Mouse (Mus musculus): ENCODE measurements around the gene Cep128.

Cep128 gene

DNA sequence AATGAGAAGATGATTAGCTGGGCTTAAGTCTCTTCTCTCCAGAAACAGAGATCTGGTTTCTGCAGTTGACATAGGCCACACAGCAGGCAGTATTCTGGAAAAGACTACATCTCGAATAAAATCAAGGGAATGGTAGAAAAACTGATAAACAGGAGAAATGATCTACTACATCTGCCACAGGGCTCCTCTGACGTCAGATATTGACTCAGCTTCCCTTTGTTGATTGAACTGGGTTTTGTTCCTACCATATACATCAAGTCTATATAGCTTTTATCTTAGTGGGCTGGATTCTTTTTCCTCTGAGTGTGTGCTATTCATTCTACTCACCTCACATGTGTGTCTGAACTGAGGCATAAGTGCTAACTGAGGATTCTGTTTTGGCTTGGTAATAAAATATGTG is 200.3 kb downstream of the Cep128 start:
- DNase-seq (ENCODE audit: low spot score in 2 of 2), result no peak

GRCm38 (mm10) chr12:91183304-91183855 is 200.8 kb downstream of the Cep128 start:
- DNase-seq (ENCODE audit: low spot score in 2 of 2), result no peak

DNA sequence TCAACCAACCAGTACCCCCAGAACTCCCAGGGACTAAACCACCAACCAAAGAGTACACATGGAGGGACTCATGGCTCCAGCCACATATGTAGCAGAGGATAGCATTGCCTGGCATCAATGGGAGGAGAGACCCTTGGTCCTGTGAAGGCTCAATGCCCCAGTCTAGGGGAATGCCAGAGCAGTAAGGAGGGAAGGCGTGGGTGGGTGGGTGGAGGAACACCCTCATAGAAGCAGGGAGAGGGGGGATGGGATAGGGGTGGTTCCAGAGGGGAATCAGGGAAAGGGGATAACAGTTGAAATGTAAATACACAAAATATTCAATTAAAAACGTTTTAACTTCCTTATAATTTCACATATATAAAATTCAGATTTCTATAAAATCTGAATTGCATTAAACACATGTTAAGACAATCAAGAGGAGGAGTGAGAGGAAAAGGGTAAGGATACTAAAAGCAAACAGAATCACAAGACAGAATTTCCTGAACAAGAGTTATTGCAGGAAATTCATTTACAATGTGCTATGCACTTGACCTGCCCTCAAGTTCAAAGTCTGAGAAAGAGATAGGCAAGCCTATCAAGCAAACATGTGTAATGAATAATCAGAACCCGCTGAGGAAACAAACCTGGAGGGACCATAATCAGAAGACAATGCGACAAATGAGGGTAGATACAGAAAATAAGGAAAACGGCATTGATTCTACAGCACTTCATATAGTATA is 207.2 kb downstream of the Cep128 start:
- DNase-seq (ENCODE audit: low spot score in 2 of 2), result no peak

DNA sequence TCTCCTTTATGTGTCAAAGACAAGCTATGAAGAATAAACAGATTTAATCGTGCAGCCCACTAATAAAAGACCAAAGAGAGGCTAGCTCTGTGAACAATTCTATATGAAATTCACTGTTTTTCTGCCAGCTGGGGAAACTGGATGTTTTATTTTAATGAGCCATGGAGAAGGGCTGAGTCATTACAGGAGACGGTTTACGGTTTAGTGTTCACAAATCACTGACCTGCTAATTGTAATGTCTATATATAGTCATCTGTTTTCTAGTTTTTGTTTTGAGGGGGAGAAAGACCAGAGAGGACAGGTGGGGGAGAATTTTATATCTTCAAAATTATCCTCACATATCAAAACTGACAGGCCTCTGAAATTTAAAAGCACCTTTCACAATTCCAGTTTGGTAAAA is 212.6 kb downstream of the Cep128 start:
- DNase-seq (ENCODE audit: low spot score in 2 of 2), result no peak

DNA sequence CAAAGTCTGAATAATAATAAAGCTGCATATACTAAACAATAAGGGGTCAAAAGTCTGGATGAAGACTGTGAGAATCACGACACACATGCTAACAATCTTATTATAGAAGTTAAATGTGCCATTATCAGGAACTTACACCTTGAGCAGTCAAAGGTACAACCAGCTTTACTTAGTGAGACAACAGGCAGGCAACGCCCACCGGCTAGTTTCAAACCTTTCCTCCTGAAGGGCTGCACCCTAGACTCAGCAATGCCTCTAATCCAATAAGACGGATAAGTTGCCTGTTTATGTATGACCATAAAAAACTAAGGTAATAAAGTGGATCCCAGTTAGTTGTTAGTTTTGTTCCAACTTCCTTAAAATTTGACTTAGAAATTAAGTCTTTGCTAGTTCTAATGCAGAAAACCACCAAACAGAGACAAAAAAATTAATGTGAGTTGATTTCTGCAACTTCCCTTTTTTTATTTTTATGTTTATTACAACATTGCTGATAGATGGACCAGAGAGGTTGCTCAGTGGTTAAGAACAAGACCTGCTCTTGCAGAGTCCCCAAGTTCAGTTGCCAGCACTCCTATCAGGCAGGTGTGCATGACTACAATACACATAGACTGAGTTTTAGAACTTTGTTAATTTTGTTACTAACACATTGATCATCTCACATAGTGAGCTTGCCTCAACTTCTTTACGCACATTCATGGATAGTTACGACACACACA is 223.0 kb downstream of the Cep128 start:
- DNase-seq (ENCODE audit: low spot score in 2 of 2), result no peak

DNA sequence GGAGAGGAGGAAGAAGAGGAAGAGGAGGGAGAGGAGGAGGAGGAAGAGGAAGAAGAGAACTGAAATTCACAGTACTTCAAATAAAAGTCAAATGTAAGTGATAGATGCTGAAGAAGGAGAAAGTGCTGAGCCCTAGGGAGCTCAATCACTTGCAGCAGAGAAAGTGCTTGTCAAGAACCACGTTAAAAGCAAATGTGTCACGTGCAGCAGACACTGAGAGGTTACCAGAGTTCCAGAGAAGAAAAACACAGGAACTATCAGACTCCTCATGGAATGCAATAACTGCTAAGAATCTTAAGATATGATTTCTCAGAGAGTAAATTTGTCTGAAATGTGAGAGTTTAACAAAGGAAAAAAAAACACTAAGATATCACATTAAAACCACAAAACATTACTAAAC is 225.7 kb downstream of the Cep128 start:
- no peak for DNase-seq (ENCODE audit: low spot score in 2 of 2)

DNA sequence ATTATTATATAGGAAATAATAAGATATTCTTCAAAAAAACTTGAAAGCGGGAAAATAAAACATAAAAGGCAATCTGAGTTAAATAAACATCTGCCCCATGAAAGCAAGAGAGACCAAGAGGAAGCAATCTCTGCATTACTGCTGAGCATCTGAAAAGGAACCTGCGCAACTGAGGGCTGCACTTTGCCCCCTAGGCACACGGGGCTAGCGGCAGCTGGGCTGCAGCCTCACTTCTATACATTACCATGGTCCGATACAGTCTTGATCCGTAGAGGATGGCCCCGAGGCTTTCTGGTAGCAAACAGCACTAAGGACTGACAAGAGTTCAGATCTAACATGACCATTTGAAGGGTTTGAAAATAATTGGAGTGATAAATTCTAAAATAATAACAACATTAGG is 230.2 kb downstream of the Cep128 start:
- no peak for DNase-seq (ENCODE audit: low spot score in 2 of 2)

- DNase-seq (ENCODE audit: low spot score in 2 of 2), result no peak
Observed at GRCm38 (mm10) chr12:91149152-91149551, 235.1 kb downstream of the Cep128 start.

GRCm38 (mm10) chr12:91134740-91135517 is 249.3 kb downstream of the Cep128 start:
- no peak for DNase-seq (ENCODE audit: low spot score in 2 of 2)

- DNase-seq (ENCODE audit: low spot score in 2 of 2), result no peak
Observed at GRCm38 (mm10) chr12:91115054-91115453, 269.2 kb downstream of the Cep128 start.

DNA sequence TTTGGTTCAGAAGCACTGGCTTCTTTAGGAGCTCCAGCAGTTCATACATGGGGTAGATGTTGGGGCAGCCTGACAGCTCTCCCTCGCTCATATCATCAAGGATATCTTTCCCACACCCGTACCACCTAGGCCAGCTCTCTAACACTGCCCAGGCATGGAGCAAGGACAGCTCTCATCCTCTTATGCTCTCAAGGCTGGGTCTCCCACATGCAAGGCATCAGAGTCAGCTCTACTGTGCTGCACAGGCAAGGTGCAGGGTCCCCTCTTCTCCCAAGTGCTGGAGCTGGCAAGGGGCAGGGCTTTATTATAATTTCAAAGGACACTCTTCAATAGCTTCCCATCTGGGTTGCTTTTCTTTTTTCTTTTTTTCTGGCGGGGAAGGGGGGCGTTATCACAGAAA is 280.9 kb downstream of the Cep128 start:
- no peak for DNase-seq (ENCODE audit: low spot score in 2 of 2)

DNA sequence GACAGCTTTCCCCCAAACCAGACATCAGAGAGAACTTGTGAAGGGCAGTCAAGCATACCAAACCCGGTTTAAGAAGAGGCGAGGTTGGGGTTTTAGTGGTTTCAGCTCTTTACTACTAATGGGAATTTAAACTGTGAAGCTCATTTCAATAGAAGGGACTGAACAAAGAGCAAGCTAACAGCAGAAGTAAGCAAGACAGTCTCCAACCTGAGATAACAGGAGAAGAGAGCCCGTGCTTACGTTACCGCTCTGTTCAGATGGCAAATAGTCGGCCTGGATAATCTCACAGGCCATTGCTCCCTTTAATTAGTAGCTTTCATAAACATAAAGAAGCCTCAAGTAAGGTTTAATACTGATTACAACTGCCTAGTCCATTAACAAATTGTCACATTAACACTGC is 286.3 kb downstream of the Cep128 start:
- DNase-seq (ENCODE audit: low spot score in 2 of 2), result no peak

DNA sequence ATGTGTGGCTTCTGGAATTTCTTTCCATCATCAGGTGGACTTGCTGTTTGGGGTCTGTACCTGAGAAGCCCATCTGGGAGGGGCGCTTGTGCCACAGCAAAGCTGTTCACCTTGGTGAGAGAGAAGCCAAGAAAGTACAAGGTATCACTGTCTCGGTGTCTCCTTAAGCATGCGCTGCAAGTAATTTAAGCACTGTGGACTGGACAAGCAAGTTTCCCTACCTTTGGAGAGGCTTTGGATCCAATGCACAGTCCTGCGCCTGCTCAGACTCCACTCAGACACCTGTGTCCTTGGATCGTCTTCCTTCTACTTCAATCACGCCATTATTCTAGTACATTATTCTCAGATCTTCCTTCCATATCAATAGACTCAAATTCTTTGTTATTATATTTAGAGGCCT is 288.0 kb downstream of the Cep128 start:
- DNase-seq (ENCODE audit: low spot score in 2 of 2), result no peak

DNA sequence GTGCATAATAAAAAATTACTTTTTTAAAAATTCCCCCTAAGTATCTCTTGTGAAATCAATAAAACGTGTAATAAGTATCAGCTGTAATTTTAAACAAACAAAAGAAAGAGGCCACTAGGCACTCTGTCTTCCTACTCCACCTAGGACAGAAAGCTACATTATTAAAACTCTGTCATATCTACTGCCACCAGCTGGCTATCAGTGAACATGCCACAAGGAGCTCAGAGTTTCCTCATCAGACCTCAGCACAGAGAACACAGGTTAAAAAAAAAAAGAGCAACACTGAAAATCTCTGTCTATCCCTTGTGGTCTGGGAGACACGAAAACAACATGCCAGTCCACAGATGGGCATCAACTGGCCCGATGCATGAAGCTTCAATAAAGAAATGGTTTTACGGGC is 295.9 kb downstream of the Cep128 start:
- no peak for DNase-seq (ENCODE audit: low spot score in 2 of 2)

GRCm38 (mm10) chr12:91085967-91086366 is 298.2 kb downstream of the Cep128 start:
- DNase-seq (ENCODE audit: low spot score in 2 of 2), result no peak

- no peak for DNase-seq (ENCODE audit: low spot score in 2 of 2)
Observed at GRCm38 (mm10) chr12:91075600-91075999, 308.6 kb downstream of the Cep128 start.

- no peak for DNase-seq (ENCODE audit: low spot score in 2 of 2)
Observed at GRCm38 (mm10) chr12:91070551-91071045, 313.6 kb downstream of the Cep128 start.

GRCm38 (mm10) chr12:91067083-91067441 is 317.1 kb downstream of the Cep128 start:
- no peak for DNase-seq (ENCODE audit: low spot score in 2 of 2)

DNA sequence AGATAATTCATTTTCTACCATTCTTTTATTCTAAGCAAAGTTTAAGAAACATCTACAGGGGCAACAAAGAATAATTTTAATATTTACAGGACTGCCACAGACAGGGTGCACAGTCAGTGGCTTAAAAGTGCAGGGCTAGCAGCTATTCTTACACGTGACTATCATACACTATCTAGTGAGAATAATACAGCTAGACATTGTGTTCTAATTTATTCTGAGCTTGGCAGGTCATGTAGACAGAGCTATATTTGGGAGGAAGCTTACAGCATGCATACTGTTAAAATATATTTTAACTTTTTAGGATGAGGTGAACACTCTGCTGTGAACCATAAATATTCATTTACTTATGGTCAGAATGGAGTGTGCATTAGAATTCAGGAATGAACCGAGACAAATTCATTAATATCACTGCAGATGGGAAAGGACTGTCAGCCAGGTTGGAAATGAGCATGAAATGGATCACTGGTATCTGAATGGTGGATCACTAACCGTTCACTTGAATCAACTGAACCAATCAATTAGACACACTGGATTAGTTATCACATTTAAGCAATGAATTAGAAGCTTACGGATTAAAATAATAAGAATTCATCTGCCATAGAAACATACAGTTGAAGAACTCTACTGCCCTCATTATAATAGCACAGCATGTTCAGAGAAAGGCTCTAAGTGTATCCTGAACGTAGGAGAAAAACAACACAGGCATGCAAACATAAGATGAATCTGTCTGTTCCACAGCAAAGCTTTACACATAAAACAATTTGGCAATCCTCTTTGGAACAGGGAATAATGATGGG is 317.7 kb downstream of the Cep128 start:
- no peak for DNase-seq (ENCODE audit: low spot score in 2 of 2)

- no peak for DNase-seq (ENCODE audit: low spot score in 2 of 2)
Observed at GRCm38 (mm10) chr12:91065423-91065822, 318.8 kb downstream of the Cep128 start.

- no peak for DNase-seq (ENCODE audit: low spot score in 2 of 2)
Observed at GRCm38 (mm10) chr12:91064368-91064999, 319.7 kb downstream of the Cep128 start.

Measured in natural killer cell, adult 2 months (primary cell).